Mouse (Mus musculus): ENCODE data around the gene Commd4. TPM values are rescaled to one million over a fixed set of nuclear protein-coding genes. Genes with fewer than 3 reads are reported as not detected.
A peak's percentile ranks its signal among the peaks of the same experiment; 100 is the strongest.
"Not testable (repeated sequence)": the region's sequence is repeated elsewhere in the genome, so short reads cannot be mapped to it uniquely, and the experiment has no call there.

Gene Commd4
- 110 and 134 TPM in 2 replicates for polyA plus RNA-seq (2016; fragmentation: Nextera tagmentation; extraction: Ambion mirVana)

- Histone ChIP-seq H3K4me1 (replicated peaks) (peaks cover 20% of the 10 kb centered on the region), H3K27me3 (ENCODE audit: insufficient read depth, poor library complexity, severe bottlenecking) (0 out of 2 replicates have a peak, but pooled peaks cover 5% of the 10 kb centered on the region), H3K4me3 (peak within 1 kb of the TSS; percentile 87), H3K27ac (peak within 1 kb of the TSS; percentile 83), H3K9me3 (no peaks in the 10 kb centered on the region), H3K36me3 (peaks cover 14% of the 10 kb centered on the region)
- peak; percentile 92 for DNase-seq (ENCODE audit: low spot score)
- 1% methylated on average over 24 of the region's 24 CpGs for WGBS
These were observed at the start of gene Commd4 for GRCm38 (mm10) chr9:57158013-57158470. Gene Commd4, minus strand, starts transcription at chr9:57158331.

- Histone ChIP-seq H3K4me3 (no peak overlapping the region), H3K27ac (no peak overlapping the region), H3K4me1 (replicated peaks) (no peaks in the 10 kb centered on the region), H3K27me3 (ENCODE audit: insufficient read depth, poor library complexity, severe bottlenecking) (no peaks in the 10 kb centered on the region), H3K36me3 (no peaks in the 10 kb centered on the region), H3K9me3 (no peaks in the 10 kb centered on the region)
- DNase-seq (ENCODE audit: low spot score): no peak
- WGBS: 74% methylated on average over 2 of the region's 2 CpGs
These were observed 48.8 kb upstream of the Commd4 start for GRCm38 (mm10) chr9:57206896-57207295.

- not testable (repeated sequence) for H3K27me3 ChIP-seq (ENCODE audit: insufficient read depth, poor library complexity, severe bottlenecking); H3K4me1 ChIP-seq (replicated peaks); H3K27ac ChIP-seq; DNase-seq (ENCODE audit: low spot score); H3K36me3 ChIP-seq; H3K4me3 ChIP-seq; H3K9me3 ChIP-seq
- WGBS: 93% methylated on average over 13 of the region's 13 CpGs
These were observed 45.4 kb upstream of the Commd4 start for GRCm38 (mm10) chr9:57203571-57203970.

- 82% methylated on average over 7 of the region's 7 CpGs for WGBS
- Histone ChIP-seq H3K9me3 (no peaks in the 10 kb centered on the region), H3K4me3 (no peak overlapping the region), H3K27me3 (ENCODE audit: insufficient read depth, poor library complexity, severe bottlenecking) (no peaks in the 10 kb centered on the region), H3K27ac (no peak overlapping the region), H3K36me3 (no peaks in the 10 kb centered on the region), H3K4me1 (replicated peaks) (no peaks in the 10 kb centered on the region)
- DNase-seq (ENCODE audit: low spot score): no peak
These were observed 44.9 kb upstream of the Commd4 start for GRCm38 (mm10) chr9:57202981-57203380.

GRCm38 (mm10) chr9:57197414-57197813 lies 39.3 kb upstream of the Commd4 start:
- DNase-seq (ENCODE audit: low spot score): no peak

GRCm38 (mm10) chr9:57196708-57197107 lies 38.6 kb upstream of the Commd4 start:
- H3K27me3 ChIP-seq (ENCODE audit: insufficient read depth, poor library complexity, severe bottlenecking): no peaks in the 10 kb centered on the region
- H3K27ac ChIP-seq: no peak overlapping the region
- H3K36me3 ChIP-seq: no peaks in the 10 kb centered on the region
- no peaks in the 10 kb centered on the region for H3K4me1 ChIP-seq (replicated peaks)
- no peaks in the 10 kb centered on the region for H3K9me3 ChIP-seq
- no peak for DNase-seq (ENCODE audit: low spot score)
- H3K4me3 ChIP-seq: no peak overlapping the region
- 82% methylated on average over 3 of the region's 3 CpGs for WGBS

More at GRCm38 (mm10) chr9:57197414-57197813, 39.3 kb upstream of the Commd4 start:
- Histone ChIP-seq H3K36me3 (no peaks in the 10 kb centered on the region), H3K4me1 (replicated peaks) (no peaks in the 10 kb centered on the region), H3K27ac (no peak overlapping the region), H3K9me3 (no peaks in the 10 kb centered on the region), H3K27me3 (ENCODE audit: insufficient read depth, poor library complexity, severe bottlenecking) (no peaks in the 10 kb centered on the region), H3K4me3 (no peak overlapping the region)
- WGBS: 72% methylated on average over 8 of the region's 8 CpGs

GRCm38 (mm10) chr9:57168411-57168810 lies 10.3 kb upstream of the Commd4 start:
- DNase-seq (ENCODE audit: low spot score): no peak
- H3K36me3 ChIP-seq: no peaks in the 10 kb centered on the region
- no peak overlapping the region for H3K4me3 ChIP-seq
- 78% methylated on average over 5 of the region's 5 CpGs for WGBS
- no peaks in the 10 kb centered on the region for H3K9me3 ChIP-seq
- H3K4me1 ChIP-seq (replicated peaks): no peaks in the 10 kb centered on the region
- no peak overlapping the region for H3K27ac ChIP-seq
- no peaks in the 10 kb centered on the region; the same call in 1 of the 2 replicates for H3K27me3 ChIP-seq (ENCODE audit: insufficient read depth, poor library complexity, severe bottlenecking)

GRCm38 (mm10) chr9:57166173-57166572 lies 8.0 kb upstream of the Commd4 start:
- DNase-seq (ENCODE audit: low spot score): no peak
- no peaks in the 10 kb centered on the region for H3K9me3 ChIP-seq

GRCm38 (mm10) chr9:57163137-57163536 lies 5.0 kb upstream of the Commd4 start:
- Histone ChIP-seq H3K4me1 (replicated peaks) (no peaks in the 10 kb centered on the region; the same call in 1 of the 2 replicates), H3K27me3 (ENCODE audit: insufficient read depth, poor library complexity, severe bottlenecking) (peaks cover 5% of the 10 kb centered on the region; the same call in 1 of the 2 replicates), H3K36me3 (no peaks in the 10 kb centered on the region), H3K4me3 (no peak overlapping the region), H3K27ac (no peak overlapping the region), H3K9me3 (no peaks in the 10 kb centered on the region)
- no peak for DNase-seq (ENCODE audit: low spot score)
- WGBS: 39% methylated on average over 2 of the region's 2 CpGs

More at GRCm38 (mm10) chr9:57166173-57166572, 8.0 kb upstream of the Commd4 start:
- Histone ChIP-seq H3K27ac (no peak overlapping the region), H3K4me1 (replicated peaks) (no peaks in the 10 kb centered on the region), H3K4me3 (no peak overlapping the region), H3K27me3 (ENCODE audit: insufficient read depth, poor library complexity, severe bottlenecking) (no peaks in the 10 kb centered on the region; the same call in 1 of the 2 replicates), H3K36me3 (no peaks in the 10 kb centered on the region)
- WGBS: 86% methylated on average over 2 of the region's 2 CpGs

- DNase-seq (ENCODE audit: low spot score): no peak
- H3K4me1 ChIP-seq (replicated peaks): peaks cover 4% of the 10 kb centered on the region
- 27% methylated on average over 3 of the region's 3 CpGs for WGBS
- H3K9me3 ChIP-seq: no peaks in the 10 kb centered on the region
- peaks cover 5% of the 10 kb centered on the region; the same call in 1 of the 2 replicates for H3K27me3 ChIP-seq (ENCODE audit: insufficient read depth, poor library complexity, severe bottlenecking)
- H3K4me3 ChIP-seq: no peak overlapping the region
- H3K36me3 ChIP-seq: no peaks in the 10 kb centered on the region
- no peak overlapping the region for H3K27ac ChIP-seq
These were observed 4.4 kb upstream of the Commd4 start for GRCm38 (mm10) chr9:57162496-57162895.

- Histone ChIP-seq H3K4me3 (peak overlapping the region; percentile 87), H3K27ac (peak overlapping the region; percentile 83), H3K4me1 (replicated peaks) (peaks cover 20% of the 10 kb centered on the region), H3K9me3 (no peaks in the 10 kb centered on the region), H3K27me3 (ENCODE audit: insufficient read depth, poor library complexity, severe bottlenecking) (0 out of 2 replicates have a peak, but pooled peaks cover 5% of the 10 kb centered on the region), H3K36me3 (peaks cover 14% of the 10 kb centered on the region)
- WGBS: 40% methylated on average over 11 of the region's 11 CpGs
- DNase-seq (ENCODE audit: low spot score): no peak
These were observed 375 bp upstream of the Commd4 start for GRCm38 (mm10) chr9:57158506-57158905.

GRCm38 (mm10) chr9:57157499-57157898 lies 632 bp downstream of the Commd4 start:
- WGBS: 38% methylated on average over 13 of the region's 13 CpGs
- H3K9me3 ChIP-seq: no peaks in the 10 kb centered on the region
- H3K4me1 ChIP-seq (replicated peaks): peaks cover 20% of the 10 kb centered on the region
- H3K27ac ChIP-seq: peak overlapping the region; percentile 83
- DNase-seq (ENCODE audit: low spot score): no peak
- 0 out of 2 replicates have a peak, but pooled peaks cover 5% of the 10 kb centered on the region for H3K27me3 ChIP-seq (ENCODE audit: insufficient read depth, poor library complexity, severe bottlenecking)
- H3K4me3 ChIP-seq: peak overlapping the region; percentile 87
- peaks cover 14% of the 10 kb centered on the region for H3K36me3 ChIP-seq

- 90% methylated on average over 8 of the region's 8 CpGs for WGBS
- Histone ChIP-seq H3K4me1 (replicated peaks) (peaks cover 20% of the 10 kb centered on the region), H3K4me3 (peak overlapping the region; percentile 87; the same call in 1 of the 2 replicates), H3K27me3 (ENCODE audit: insufficient read depth, poor library complexity, severe bottlenecking) (0 out of 2 replicates have a peak, but pooled peaks cover 5% of the 10 kb centered on the region), H3K27ac (no peak overlapping the region), H3K9me3 (no peaks in the 10 kb centered on the region), H3K36me3 (peaks cover 14% of the 10 kb centered on the region)
- DNase-seq (ENCODE audit: low spot score): no peak
These were observed 1.3 kb downstream of the Commd4 start for GRCm38 (mm10) chr9:57156823-57157222.

Data from hindbrain, embryonic 10.5 days (tissue).